Mouse (Mus musculus) heart, adult 2 months (tissue): Measurements from ENCODE around the gene Rhot2. TPM values are rescaled to one million over a fixed set of nuclear protein-coding genes. Genes with fewer than 3 reads are reported as not detected.

Source experiments
- DNase-seq, 2 experiments: peaks; one replicate each; pipeline ENCODE4 v3.0.0; 2021
- H3K27ac ChIP-seq: fragments of 200-600 bp; 2 replicates; pipeline ENCODE4 v1.8.1; 2022
- H3K27me3 ChIP-seq: fragments of 200-500 bp; 2 replicates; pipeline ENCODE4 v1.6.1; 2012; ENCODE audit warnings: mild to moderate bottlenecking, low read length, inconsistent platforms, mixed read lengths; ENCODE audit not compliant: control insufficient read depth, insufficient read depth
- H3K36me3 ChIP-seq: fragments of 200-500 bp; 2 replicates; pipeline ENCODE4 v1.6.1; 2012; ENCODE audit warnings: low read length, inconsistent platforms; ENCODE audit not compliant: control insufficient read depth, insufficient read depth
- H3K4me1 ChIP-seq: fragments of 200-500 bp; 2 replicates; pipeline ENCODE4 v1.6.1; 2011; ENCODE audit warnings: low read length; ENCODE audit not compliant: control insufficient read depth, insufficient read depth
- H3K4me3 ChIP-seq: fragments of 200-600 bp; 2 replicates; pipeline ENCODE4 v1.8.1; 2022
- H3K79me2 ChIP-seq: fragments of 200-500 bp; replicated peaks from 2 replicates; pipeline ENCODE4 v1.6.1; 2012; ENCODE audit warnings: mild to moderate bottlenecking, inconsistent platforms, low read length, moderate library complexity, mixed read lengths; ENCODE audit not compliant: control insufficient read depth, insufficient read depth
- H3K9ac ChIP-seq: fragments of 200-500 bp; 2 replicates; pipeline ENCODE4 v1.6.1; 2012; ENCODE audit warnings: low read depth, mild to moderate bottlenecking, control low read depth, inconsistent platforms, low read length, mixed read lengths
- CTCF ChIP-seq: fragments of 200-600 bp; IDR thresholded peaks from 2 replicates; pipeline ENCODE4 v1.8.1; 2022; ENCODE audit warnings: antibody characterized with exemption, mild to moderate bottlenecking, moderate library complexity
- EP300 ChIP-seq: fragments of 200-500 bp; IDR thresholded peaks from 2 replicates; pipeline ENCODE4 v1.6.1; 2011; ENCODE audit warnings: low read depth, low read length, control low read depth; ENCODE audit not compliant: insufficient read depth
- POLR2A ChIP-seq: fragments of 200-500 bp; IDR thresholded peaks from 2 replicates; pipeline ENCODE4 v1.6.1; 2011; ENCODE audit warnings: mild to moderate bottlenecking, low read depth, low read length, control low read depth; ENCODE audit not compliant: insufficient read depth
- WGBS: fragments of 180-500 bp; shearing (Covaris S2); methylation state at CpG from one replicate; pipeline ENCODE4 v1.1.7; 2018; 5-methylcytosine and 5-hydroxymethylcytosine counted together
- intact Hi-C: fragments of 180-260 bp; cut with DNase I; formaldehyde crosslinking; loops from one replicate; pipeline ENCODE4 v1.15.1; 2025
- long read RNA-seq: library from polyadenylated mRNA; stranded (forward); transcript quantifications from one replicate; pipeline ENCODE4 v2.0.0, GENCODE M21; 2021
- polyA plus RNA-seq: library from polyadenylated mRNA; depleted of rRNA; stranded (reverse); fragments of >200 nt; gene quantifications from 2 replicates; pipeline ENCODE4 v1.2.3, GENCODE M21; 2012; rRNA removed
- total RNA-seq, 2 experiments: library from RNA; stranded (reverse); gene quantifications; 2 replicates each; pipeline ENCODE4 v1.2.3; 2021

The Rhot2 gene
- 100 to 1,000 TPM; 120 to 139 TPM for total RNA-seq
- polyA plus RNA-seq: 209 and 257 TPM in 2 replicates
- long read RNA-seq, transcript Rhot2-201 (19 exons, 3,189 nt): major isoform, 24 of 47 reads
- long read RNA-seq, partial matches to known transcripts: 18 of 47 reads
- long read RNA-seq, other reads (novel, unspliced or antisense): 5 of 47 reads

GRCm38 (mm10) chr17:25844396-25844901 is at the start of gene Rhot2:
Gene Rhot2 (minus strand): TSS chr17:25844851.
- Histone ChIP-seq H3K27ac (peak within 1 kb of the TSS; percentile 95), H3K9ac (peak within 1 kb of the TSS; percentile 93), H3K4me3 (peak within 1 kb of the TSS; percentile 96), H3K4me1 (peaks cover 8% of the 10 kb centered on the region), H3K79me2 (no peaks in the 10 kb centered on the region), H3K36me3 (no peaks in the 10 kb centered on the region), H3K27me3 (no peaks in the 10 kb centered on the region)
- peak; percentile 95 to 96 for DNase-seq
- TF ChIP-seq POLR2A (no peak; the same call in none of the 2 replicates), CTCF (peak; percentile 70), EP300 (0 out of 2 replicates have a peak, but pooled peaks have one; percentile 55)
- intact Hi-C loops: no loop called here
- 1% methylated on average over 21 of the region's 21 CpGs for WGBS

- Histone ChIP-seq H3K27ac (no peak overlapping the region), H3K9ac (no peak overlapping the region), H3K79me2 (no peaks in the 10 kb centered on the region; the same call in 1 of the 2 replicates), H3K36me3 (no peaks in the 10 kb centered on the region), H3K27me3 (no peaks in the 10 kb centered on the region), H3K4me3 (no peak overlapping the region), H3K4me1 (peaks cover 1% of the 10 kb centered on the region; the same call in 1 of the 2 replicates)
- intact Hi-C loops: loop anchor here (1.0 to 5.0 kb wide), 5 partner anchors 25 to 198 kb away; partner anchors contain the start of genes Capn15, Decr2, Nhlrc4 and Pigq
- 27% methylated on average over 2 of the region's 2 CpGs for WGBS
- TF ChIP-seq EP300 (peak; percentile 97), CTCF (no peak; the same call in 1 of the 2 replicates)
- peak; percentile 71 to 75 for DNase-seq
These were observed 49.4 kb upstream of the Rhot2 start for GRCm38 (mm10) chr17:25893975-25894617.

- H3K27me3 ChIP-seq: no peaks in the 10 kb centered on the region
- H3K4me3 ChIP-seq: no peak overlapping the region
- H3K79me2 ChIP-seq: no peaks in the 10 kb centered on the region; the same call in 1 of the 2 replicates
- H3K27ac ChIP-seq: no peak overlapping the region
- intact Hi-C loops: no loop called here
- no peaks in the 10 kb centered on the region for H3K36me3 ChIP-seq
- no peak for TF ChIP-seq CTCF
- TF ChIP-seq EP300: no peak
- TF ChIP-seq POLR2A: no peak
- no peak overlapping the region for H3K9ac ChIP-seq
- H3K4me1 ChIP-seq: no peaks in the 10 kb centered on the region
- 54% methylated on average over 3 of the region's 3 CpGs for WGBS
- DNase-seq: no peak
These were observed 44.2 kb upstream of the Rhot2 start for GRCm38 (mm10) chr17:25888837-25889236.

- Histone ChIP-seq H3K4me3 (no peak overlapping the region), H3K79me2 (no peaks in the 10 kb centered on the region), H3K9ac (no peak overlapping the region), H3K27ac (no peak overlapping the region), H3K4me1 (no peaks in the 10 kb centered on the region), H3K36me3 (no peaks in the 10 kb centered on the region), H3K27me3 (no peaks in the 10 kb centered on the region)
- DNase-seq: no peak
- 70% methylated on average over 10 of the region's 10 CpGs for WGBS
- TF ChIP-seq CTCF (no peak), POLR2A (no peak), EP300 (no peak)
- intact Hi-C loops: no loop called here
These were observed 42.8 kb upstream of the Rhot2 start for GRCm38 (mm10) chr17:25887467-25887866.

GRCm38 (mm10) chr17:25886806-25887205 is 42.2 kb upstream of the Rhot2 start:
- intact Hi-C loops: no loop called here
- no peak for TF ChIP-seq POLR2A
- no peak for TF ChIP-seq CTCF
- no peak for TF ChIP-seq EP300
- H3K27me3 ChIP-seq: no peaks in the 10 kb centered on the region
- no peak overlapping the region for H3K4me3 ChIP-seq
- no peak overlapping the region for H3K9ac ChIP-seq
- no peaks in the 10 kb centered on the region for H3K79me2 ChIP-seq
- DNase-seq: no peak
- H3K36me3 ChIP-seq: no peaks in the 10 kb centered on the region
- H3K27ac ChIP-seq: no peak overlapping the region
- H3K4me1 ChIP-seq: no peaks in the 10 kb centered on the region

GRCm38 (mm10) chr17:25885636-25886035 is 41.0 kb upstream of the Rhot2 start:
- WGBS: 64% methylated on average over 4 of the region's 4 CpGs

More at GRCm38 (mm10) chr17:25885636-25886035, 41.0 kb upstream of the Rhot2 start:
- H3K36me3 ChIP-seq: no peaks in the 10 kb centered on the region
- DNase-seq: no peak
- H3K79me2 ChIP-seq: no peaks in the 10 kb centered on the region
- H3K27me3 ChIP-seq: no peaks in the 10 kb centered on the region
- H3K27ac ChIP-seq: no peak overlapping the region
- TF ChIP-seq EP300 (no peak), CTCF (peak; percentile 55)
- intact Hi-C loops: no loop called here
- H3K4me3 ChIP-seq: no peak overlapping the region
- H3K4me1 ChIP-seq: no peaks in the 10 kb centered on the region
- no peak overlapping the region for H3K9ac ChIP-seq
